Mouse (Mus musculus) cerebellum, adult 2 months (tissue): ENCODE results near the gene Tbc1d1.

Experiments
- CTCF ChIP-seq: fragments of 200-500 bp; IDR thresholded peaks from 2 replicates; pipeline ENCODE4 v1.5.1; 2011; ENCODE audit warnings: low read depth, mild to moderate bottlenecking, control low read depth, low read length, moderate library complexity, borderline replicate concordance; ENCODE audit not compliant: insufficient read depth
- POLR2A ChIP-seq: fragments of 200-500 bp; IDR thresholded peaks from 2 replicates; pipeline ENCODE4 v1.6.1; 2011; ENCODE audit warnings: low read length, control low read depth, borderline replicate concordance; ENCODE audit not compliant: insufficient read depth

DNA sequence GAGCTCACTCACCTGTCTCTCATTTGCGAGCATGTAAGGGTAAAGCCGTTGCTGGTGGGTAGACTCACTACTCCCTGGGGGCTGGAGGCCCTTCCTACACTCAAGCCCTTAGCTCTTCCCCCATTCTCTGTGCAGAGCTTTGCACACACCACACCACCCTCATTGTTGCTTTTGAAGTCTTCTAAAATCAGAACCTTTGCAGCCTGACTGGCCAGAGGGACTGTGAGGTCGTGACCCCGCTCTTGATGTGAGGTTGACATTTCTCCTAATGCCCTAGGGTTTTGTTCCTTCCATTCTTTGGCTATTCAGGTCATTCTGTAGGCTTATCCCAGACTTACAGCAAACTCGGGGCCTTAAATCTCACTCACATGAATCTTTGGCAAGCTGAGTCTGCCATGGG is 88.6 kb downstream of the Tbc1d1 start:
- TF ChIP-seq CTCF = no peak
- no peak for TF ChIP-seq POLR2A
